Mouse (Mus musculus) kidney, postnatal 0 days (tissue): Measurements from ENCODE around the gene Gm2016. TPM values are rescaled to one million over a fixed set of nuclear protein-coding genes. Genes with fewer than 3 reads are reported as not detected.

Experiments
- polyA plus RNA-seq: library from polyadenylated mRNA; unstranded; fragments of >200 nt; fragmentation: Nextera tagmentation; extraction: Ambion mirVana; gene quantifications from 2 replicates; pipeline ENCODE4 v1.2.1, GENCODE M21; 2015

Gene Gm2016
- polyA plus RNA-seq, 1 experiment from 2014 or later, result not detected

Other genes starting within 250 kb of the Gm2016 start
- gene Gm16381, start 229.5 kb upstream of the Gm2016 start, polyA plus RNA-seq, result not detected in 2 replicates
- gene Gm21319, start 98.3 kb upstream of the Gm2016 start, polyA plus RNA-seq, result not detected in 2 replicates
- not detected in 2 replicates for gene Gm21936, start 78.6 kb upstream of the Gm2016 start, polyA plus RNA-seq
- not detected in 2 replicates for gene BB287469, start 57.5 kb upstream of the Gm2016 start, polyA plus RNA-seq
- not detected in 2 replicates for gene Gm2001, start 31.7 kb upstream of the Gm2016 start, polyA plus RNA-seq
- gene Gm2022, start 21.3 kb downstream of the Gm2016 start, polyA plus RNA-seq, result not detected in 2 replicates
- not detected in 2 replicates for gene Gm2035, start 45.8 kb downstream of the Gm2016 start, polyA plus RNA-seq
- not detected in 2 replicates for gene Gm2042, start 80.0 kb downstream of the Gm2016 start, polyA plus RNA-seq
- gene Gm2075, start 137.8 kb downstream of the Gm2016 start, polyA plus RNA-seq, result not detected in 2 replicates
- gene Gm6803, start 144.7 kb downstream of the Gm2016 start, polyA plus RNA-seq, result not detected in 2 replicates
- gene Gm2056, start 152.9 kb downstream of the Gm2016 start, polyA plus RNA-seq, result not detected in 2 replicates
- not detected in 2 replicates for gene Gm16368, start 209.6 kb downstream of the Gm2016 start, polyA plus RNA-seq